Mouse (Mus musculus): Measurements from ENCODE around the gene Trank1. TPM values are rescaled to one million over a fixed set of nuclear protein-coding genes. Genes with fewer than 3 reads are reported as not detected.

Gene Trank1
- polyA plus RNA-seq, 1 experiment: not detected

GRCm38 (mm10) chr9:111363656-111364055 is 52.1 kb downstream of the Trank1 start:
- no peaks in the 10 kb centered on the region for H3K4me1 ChIP-seq (ENCODE audit: control insufficient read depth, insufficient read depth, low read length)
- no peak overlapping the region for H3K27ac ChIP-seq (ENCODE audit: insufficient read depth, low read depth, low read length)
- TF ChIP-seq POLR2A (IDR thresholded peaks at IDR 0.05; ENCODE audit: borderline replicate concordance, low read depth, low read length) (no peak), CTCF (IDR thresholded peaks at IDR 0.05; ENCODE audit: low read depth, low read length) (no peak)
- no peak overlapping the region for H3K4me3 ChIP-seq (ENCODE audit: insufficient read depth, low read length)

- no peaks in the 10 kb centered on the region for H3K4me1 ChIP-seq (ENCODE audit: control insufficient read depth, insufficient read depth, low read length)
- no peak overlapping the region for H3K27ac ChIP-seq (ENCODE audit: insufficient read depth, low read depth, low read length)
- TF ChIP-seq CTCF (IDR thresholded peaks at IDR 0.05; ENCODE audit: low read depth, low read length) (no peak), POLR2A (IDR thresholded peaks at IDR 0.05; ENCODE audit: borderline replicate concordance, low read depth, low read length) (no peak)
- H3K4me3 ChIP-seq (ENCODE audit: insufficient read depth, low read length): no peak overlapping the region
Observed at GRCm38 (mm10) chr9:111367713-111368112, 56.2 kb downstream of the Trank1 start.

- no peaks in the 10 kb centered on the region for H3K4me1 ChIP-seq (ENCODE audit: control insufficient read depth, insufficient read depth, low read length)
- H3K4me3 ChIP-seq (ENCODE audit: insufficient read depth, low read length): no peak overlapping the region
- no peak for TF ChIP-seq POLR2A (IDR thresholded peaks at IDR 0.05; ENCODE audit: borderline replicate concordance, low read depth, low read length)
- TF ChIP-seq CTCF (IDR thresholded peaks at IDR 0.05; ENCODE audit: low read depth, low read length): no peak
Observed at GRCm38 (mm10) chr9:111372079-111372478, 60.5 kb downstream of the Trank1 start.

GRCm38 (mm10) chr9:111377868-111378267 is 66.3 kb downstream of the Trank1 start:
- no peak overlapping the region for H3K27ac ChIP-seq (ENCODE audit: insufficient read depth, low read depth, low read length)
- TF ChIP-seq POLR2A (IDR thresholded peaks at IDR 0.05; ENCODE audit: borderline replicate concordance, low read depth, low read length) (no peak), CTCF (IDR thresholded peaks at IDR 0.05; ENCODE audit: low read depth, low read length) (no peak)
- no peaks in the 10 kb centered on the region for H3K4me1 ChIP-seq (ENCODE audit: control insufficient read depth, insufficient read depth, low read length)
- H3K4me3 ChIP-seq (ENCODE audit: insufficient read depth, low read length): no peak overlapping the region

More at GRCm38 (mm10) chr9:111372079-111372478, 60.5 kb downstream of the Trank1 start:
- no peak overlapping the region for H3K27ac ChIP-seq (ENCODE audit: insufficient read depth, low read depth, low read length)

- H3K4me1 ChIP-seq (ENCODE audit: control insufficient read depth, insufficient read depth, low read length): no peaks in the 10 kb centered on the region
- H3K27ac ChIP-seq (ENCODE audit: insufficient read depth, low read depth, low read length): no peak overlapping the region
- TF ChIP-seq CTCF (IDR thresholded peaks at IDR 0.05; ENCODE audit: low read depth, low read length) (no peak), POLR2A (IDR thresholded peaks at IDR 0.05; ENCODE audit: borderline replicate concordance, low read depth, low read length) (no peak)
- H3K4me3 ChIP-seq (ENCODE audit: insufficient read depth, low read length): no peak overlapping the region
Observed at GRCm38 (mm10) chr9:111381056-111382025, 69.8 kb downstream of the Trank1 start.

GRCm38 (mm10) chr9:111382469-111382868 is 70.9 kb downstream of the Trank1 start:
- Histone ChIP-seq H3K27ac (ENCODE audit: insufficient read depth, low read depth, low read length) (no peak overlapping the region), H3K4me3 (ENCODE audit: insufficient read depth, low read length) (no peak overlapping the region), H3K4me1 (ENCODE audit: control insufficient read depth, insufficient read depth, low read length) (no peaks in the 10 kb centered on the region)
- TF ChIP-seq CTCF (IDR thresholded peaks at IDR 0.05; ENCODE audit: low read depth, low read length) (no peak), POLR2A (IDR thresholded peaks at IDR 0.05; ENCODE audit: borderline replicate concordance, low read depth, low read length) (no peak)

DNA sequence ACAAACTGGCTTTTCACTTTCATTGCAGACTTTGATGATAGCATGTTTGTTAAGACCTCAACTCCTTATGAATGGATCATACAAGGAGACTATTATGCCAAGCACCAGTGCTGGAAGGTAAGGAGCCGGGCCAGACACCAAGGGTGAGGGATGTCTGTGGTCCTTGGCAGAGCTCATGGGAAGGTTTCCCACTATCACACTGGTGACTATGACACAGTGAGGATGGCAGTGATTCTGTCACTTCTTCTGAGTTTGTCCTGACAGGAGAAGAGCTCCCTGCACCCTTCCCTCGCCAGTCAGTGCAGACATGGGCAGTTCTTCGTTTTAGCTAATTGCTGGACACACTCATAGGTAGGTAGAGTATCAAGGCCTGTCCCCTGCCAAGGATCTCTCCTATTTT is 71.5 kb downstream of the Trank1 start:
- no peak for TF ChIP-seq POLR2A (IDR thresholded peaks at IDR 0.05; ENCODE audit: borderline replicate concordance, low read depth, low read length)
- no peak for TF ChIP-seq CTCF (IDR thresholded peaks at IDR 0.05; ENCODE audit: low read depth, low read length)
- no peak overlapping the region for H3K27ac ChIP-seq (ENCODE audit: insufficient read depth, low read depth, low read length)
- H3K4me1 ChIP-seq (ENCODE audit: control insufficient read depth, insufficient read depth, low read length): no peaks in the 10 kb centered on the region
- H3K4me3 ChIP-seq (ENCODE audit: insufficient read depth, low read length): no peak overlapping the region

- no peak for TF ChIP-seq CTCF (IDR thresholded peaks at IDR 0.05; ENCODE audit: low read depth, low read length)
- no peak for TF ChIP-seq POLR2A (IDR thresholded peaks at IDR 0.05; ENCODE audit: borderline replicate concordance, low read depth, low read length)
- no peak overlapping the region for H3K4me3 ChIP-seq (ENCODE audit: insufficient read depth, low read length)
- no peaks in the 10 kb centered on the region for H3K4me1 ChIP-seq (ENCODE audit: control insufficient read depth, insufficient read depth, low read length)
- H3K27ac ChIP-seq (ENCODE audit: insufficient read depth, low read depth, low read length): no peak overlapping the region
Observed at GRCm38 (mm10) chr9:111383756-111384155, 72.2 kb downstream of the Trank1 start.

- Histone ChIP-seq H3K4me3 (ENCODE audit: insufficient read depth, low read length) (no peak overlapping the region), H3K27ac (ENCODE audit: insufficient read depth, low read depth, low read length) (no peak overlapping the region), H3K4me1 (ENCODE audit: control insufficient read depth, insufficient read depth, low read length) (no peaks in the 10 kb centered on the region)
- TF ChIP-seq POLR2A (IDR thresholded peaks at IDR 0.05; ENCODE audit: borderline replicate concordance, low read depth, low read length) (no peak), CTCF (IDR thresholded peaks at IDR 0.05; ENCODE audit: low read depth, low read length) (no peak)
Observed at GRCm38 (mm10) chr9:111385526-111386491, 74.3 kb downstream of the Trank1 start.
